Mouse (Mus musculus): ENCODE data around the gene Qrsl1. TPM values are rescaled to one million over a fixed set of nuclear protein-coding genes. Genes with fewer than 3 reads are reported as not detected.
"Not testable (repeated sequence)": the region's sequence is repeated elsewhere in the genome, so short reads cannot be mapped to it uniquely, and the experiment has no call there.

Qrsl1 gene
- 24.9 and 25.9 TPM in 2 replicates for polyA plus RNA-seq (2012; rRNA removed)

DNA sequence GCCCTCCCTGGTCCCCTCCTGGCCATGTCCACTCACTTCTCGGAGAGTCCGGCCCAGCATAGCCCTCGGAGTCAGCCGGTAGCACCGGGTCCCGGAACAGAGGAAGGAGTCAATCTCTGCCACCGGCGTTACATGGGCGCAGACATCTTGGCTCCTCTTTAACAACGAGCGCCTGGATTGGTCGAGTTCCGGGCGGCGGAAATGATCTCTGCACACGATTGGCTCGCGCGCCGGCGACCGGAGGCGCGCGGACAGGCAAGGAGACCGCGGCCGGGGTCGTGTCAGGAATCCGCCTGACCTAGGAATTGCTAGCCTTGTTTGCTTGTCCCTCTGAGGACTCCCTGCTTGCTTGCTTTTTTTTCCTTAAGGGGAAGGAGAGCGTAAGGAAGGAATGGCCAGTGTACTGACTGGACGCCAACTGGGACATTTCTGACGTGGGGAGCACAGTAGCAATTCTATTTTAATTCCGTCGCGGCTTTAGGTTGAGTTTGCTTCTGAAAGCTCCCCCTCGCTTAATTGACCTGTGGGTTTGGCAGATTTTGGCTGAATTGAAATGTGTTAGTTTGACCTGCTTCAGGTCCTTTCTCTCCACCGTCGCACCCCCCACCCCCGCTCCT is at the start of gene Qrsl1, which contains the start of gene Rtn4ip1:
Gene Qrsl1 (minus strand): TSS at position 168 of the 617 bp plus-strand sequence.
Gene Rtn4ip1 (plus strand): TSS at position 230 of the 617 bp plus-strand sequence.
- H3K27me3 ChIP-seq (ENCODE audit: control insufficient read depth, insufficient read depth, low read length): no peaks in the 10 kb centered on the region
- no peaks in the 10 kb centered on the region; the same call in none of the 2 replicates for H3K4me1 ChIP-seq (ENCODE audit: control insufficient read depth, insufficient read depth, low read length)
- peak within 1 kb of the TSS; percentile 94 for H3K27ac ChIP-seq (ENCODE audit: insufficient read depth, low read length)
- TF ChIP-seq CTCF (IDR thresholded peaks at IDR 0.05; ENCODE audit: borderline replicate concordance, insufficient read depth, low read depth, low read length): no peak
- peak; percentile 64; the same call in 1 of the 2 replicates for TF ChIP-seq POLR2A (IDR thresholded peaks at IDR 0.05; ENCODE audit: borderline replicate concordance, insufficient read depth, low read length)
- H3K4me3 ChIP-seq (replicated peaks; ENCODE audit: insufficient read depth, low read depth, low read length): peak within 1 kb of the TSS; percentile 100
- peak; percentile 94 to 96 for DNase-seq
- WGBS: under 1% methylated on average over 40 of the region's 40 CpGs

DNA sequence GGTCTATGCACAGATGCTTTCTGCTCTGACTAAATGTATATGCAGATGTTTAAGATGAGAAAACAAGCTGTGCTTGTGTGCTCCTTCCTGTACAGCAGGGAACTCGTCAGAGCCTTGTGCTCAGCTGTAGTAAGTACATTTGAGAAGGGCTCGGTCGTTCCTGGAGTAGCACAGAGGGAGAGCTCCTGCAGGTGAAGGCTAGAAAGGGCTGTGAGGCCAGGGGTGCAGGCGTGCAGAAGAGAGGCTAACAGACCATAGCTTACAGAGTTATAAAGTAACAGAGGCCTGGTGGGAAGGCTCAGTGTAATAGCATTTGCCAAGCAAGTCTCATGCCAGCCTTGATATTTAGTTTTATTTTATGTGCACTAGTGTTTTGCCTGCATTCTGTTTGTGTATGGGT is 43.9 kb upstream of the Qrsl1 start:
- TF ChIP-seq CTCF (IDR thresholded peaks at IDR 0.05; ENCODE audit: borderline replicate concordance, insufficient read depth, low read depth, low read length) (no peak), POLR2A (IDR thresholded peaks at IDR 0.05; ENCODE audit: borderline replicate concordance, insufficient read depth, low read length) (no peak)
- 90% methylated on average over 4 of the region's 4 CpGs for WGBS
- no peak for DNase-seq

DNA sequence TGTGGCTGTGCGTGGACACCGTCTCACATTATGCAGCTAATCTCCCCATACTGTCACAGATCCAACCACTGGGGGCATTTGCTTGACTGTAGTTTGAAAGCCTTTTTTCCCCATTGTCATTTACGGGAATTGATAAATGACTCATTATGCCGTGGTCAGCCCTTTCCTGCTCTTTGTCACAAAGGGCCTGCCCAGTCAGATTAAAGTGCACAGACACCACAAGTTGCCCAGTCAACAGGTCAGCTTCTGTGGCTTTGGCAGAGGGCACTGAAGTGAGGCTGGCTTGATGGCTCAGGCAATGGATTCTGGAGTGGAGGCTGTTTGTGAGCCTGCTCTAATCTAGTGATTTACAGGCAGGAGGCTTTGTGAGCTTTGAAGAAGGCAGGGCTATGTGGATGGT is 42.2 kb upstream of the Qrsl1 start:
- H3K27me3 ChIP-seq (ENCODE audit: control insufficient read depth, insufficient read depth, low read length): no peaks in the 10 kb centered on the region
- no peak for DNase-seq
- peaks cover 7% of the 10 kb centered on the region; the same call in 1 of the 2 replicates for H3K4me1 ChIP-seq (ENCODE audit: control insufficient read depth, insufficient read depth, low read length)
- H3K27ac ChIP-seq (ENCODE audit: insufficient read depth, low read length): no peak overlapping the region
- H3K4me3 ChIP-seq (replicated peaks; ENCODE audit: insufficient read depth, low read depth, low read length): no peak overlapping the region
- WGBS: 74% methylated on average over 4 of the region's 4 CpGs
- no peak for TF ChIP-seq POLR2A (IDR thresholded peaks at IDR 0.05; ENCODE audit: borderline replicate concordance, insufficient read depth, low read length)
- TF ChIP-seq CTCF (IDR thresholded peaks at IDR 0.05; ENCODE audit: borderline replicate concordance, insufficient read depth, low read depth, low read length): no peak

More for the DNA sequence above, 43.9 kb upstream of the Qrsl1 start:
- peaks cover 7% of the 10 kb centered on the region; the same call in 1 of the 2 replicates for H3K4me1 ChIP-seq (ENCODE audit: control insufficient read depth, insufficient read depth, low read length)
- no peak overlapping the region for H3K27ac ChIP-seq (ENCODE audit: insufficient read depth, low read length)
- H3K27me3 ChIP-seq (ENCODE audit: control insufficient read depth, insufficient read depth, low read length): no peaks in the 10 kb centered on the region
- H3K4me3 ChIP-seq (replicated peaks; ENCODE audit: insufficient read depth, low read depth, low read length): no peak overlapping the region

DNA sequence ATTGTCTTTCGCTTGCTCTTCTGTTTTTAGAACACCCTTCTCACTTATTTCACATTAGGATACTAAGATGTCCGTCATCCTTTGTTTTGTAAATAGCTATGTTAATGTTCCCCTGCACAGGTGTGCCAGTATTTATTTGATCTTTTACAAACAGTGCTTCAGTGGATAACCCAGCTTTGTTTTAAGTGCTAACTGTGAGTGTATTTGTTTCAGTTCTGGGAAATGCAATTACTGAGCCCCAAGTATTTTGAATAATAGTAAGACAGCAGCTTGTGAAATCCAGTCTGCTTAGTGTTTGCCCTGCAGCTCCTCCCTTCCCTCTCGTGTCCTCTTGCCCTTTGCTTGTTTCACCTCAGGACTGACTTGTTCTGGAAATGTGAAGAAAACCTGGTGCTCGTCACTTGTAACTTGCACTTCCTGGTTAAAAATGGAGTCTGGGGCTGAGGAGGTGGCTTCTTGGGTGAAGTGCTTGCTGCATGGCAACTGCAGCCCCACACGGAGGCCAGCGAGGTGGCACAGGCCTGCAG is 37.7 kb upstream of the Qrsl1 start:
- no peak overlapping the region for H3K4me3 ChIP-seq (replicated peaks; ENCODE audit: insufficient read depth, low read depth, low read length)

GRCm38 (mm10) chr10:43928596-43928995 is 27.1 kb upstream of the Qrsl1 start:
- Histone ChIP-seq H3K27me3 (ENCODE audit: control insufficient read depth, insufficient read depth, low read length) (no peaks in the 10 kb centered on the region), H3K4me1 (ENCODE audit: control insufficient read depth, insufficient read depth, low read length) (peaks cover 9% of the 10 kb centered on the region; the same call in 1 of the 2 replicates), H3K27ac (ENCODE audit: insufficient read depth, low read length) (no peak overlapping the region), H3K4me3 (replicated peaks; ENCODE audit: insufficient read depth, low read depth, low read length) (no peak overlapping the region)
- DNase-seq: peak; percentile 18 to 46
- 13% methylated on average over 5 of the region's 5 CpGs for WGBS
- TF ChIP-seq CTCF (IDR thresholded peaks at IDR 0.05; ENCODE audit: borderline replicate concordance, insufficient read depth, low read depth, low read length) (no peak), POLR2A (IDR thresholded peaks at IDR 0.05; ENCODE audit: borderline replicate concordance, insufficient read depth, low read length) (no peak)

More for the DNA sequence above, 37.7 kb upstream of the Qrsl1 start:
- H3K27ac ChIP-seq (ENCODE audit: insufficient read depth, low read length): no peak overlapping the region
- WGBS: 93% methylated on average over 6 of the region's 6 CpGs
- H3K27me3 ChIP-seq (ENCODE audit: control insufficient read depth, insufficient read depth, low read length): no peaks in the 10 kb centered on the region
- peaks cover 7% of the 10 kb centered on the region; the same call in 1 of the 2 replicates for H3K4me1 ChIP-seq (ENCODE audit: control insufficient read depth, insufficient read depth, low read length)
- TF ChIP-seq POLR2A (IDR thresholded peaks at IDR 0.05; ENCODE audit: borderline replicate concordance, insufficient read depth, low read length): no peak
- TF ChIP-seq CTCF (IDR thresholded peaks at IDR 0.05; ENCODE audit: borderline replicate concordance, insufficient read depth, low read depth, low read length): no peak
- DNase-seq: no peak

DNA sequence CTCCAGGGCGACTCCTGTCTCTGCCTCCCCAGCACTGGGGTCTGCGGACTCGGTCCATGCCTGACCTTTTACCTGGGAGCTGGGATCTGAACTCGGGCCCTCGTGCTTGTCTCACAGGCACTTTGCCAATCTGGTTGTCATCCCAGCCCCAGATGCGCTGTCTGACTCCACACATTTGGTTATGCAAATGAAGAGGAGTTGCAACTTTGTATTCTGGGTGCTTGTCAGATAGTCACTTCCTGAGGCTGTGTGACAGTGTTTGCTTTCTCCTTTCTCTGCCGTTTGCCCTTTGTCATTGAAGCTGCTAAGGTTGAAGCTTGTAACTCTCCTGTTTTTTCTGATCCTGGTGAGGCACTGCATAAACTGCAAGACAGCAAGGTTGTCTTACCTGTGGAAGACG is 26.2 kb upstream of the Qrsl1 start:
- Histone ChIP-seq H3K27ac (ENCODE audit: insufficient read depth, low read length) (no peak overlapping the region), H3K4me3 (replicated peaks; ENCODE audit: insufficient read depth, low read depth, low read length) (no peak overlapping the region), H3K27me3 (ENCODE audit: control insufficient read depth, insufficient read depth, low read length) (no peaks in the 10 kb centered on the region), H3K4me1 (ENCODE audit: control insufficient read depth, insufficient read depth, low read length) (peaks cover 9% of the 10 kb centered on the region; the same call in 1 of the 2 replicates)
- DNase-seq: no peak
- WGBS: 79% methylated on average over 8 of the region's 8 CpGs
- TF ChIP-seq CTCF (IDR thresholded peaks at IDR 0.05; ENCODE audit: borderline replicate concordance, insufficient read depth, low read depth, low read length): no peak
- no peak for TF ChIP-seq POLR2A (IDR thresholded peaks at IDR 0.05; ENCODE audit: borderline replicate concordance, insufficient read depth, low read length)

GRCm38 (mm10) chr10:43925776-43926175 is 24.2 kb upstream of the Qrsl1 start:
- 89% methylated on average over 9 of the region's 9 CpGs for WGBS
- not testable (repeated sequence) for H3K4me1 ChIP-seq (ENCODE audit: control insufficient read depth, insufficient read depth, low read length); H3K27ac ChIP-seq (ENCODE audit: insufficient read depth, low read length)

GRCm38 (mm10) chr10:43923096-43923495 is 21.6 kb upstream of the Qrsl1 start:
- TF ChIP-seq CTCF (IDR thresholded peaks at IDR 0.05; ENCODE audit: borderline replicate concordance, insufficient read depth, low read depth, low read length) (no peak), POLR2A (IDR thresholded peaks at IDR 0.05; ENCODE audit: borderline replicate concordance, insufficient read depth, low read length) (no peak)
- Histone ChIP-seq H3K27me3 (ENCODE audit: control insufficient read depth, insufficient read depth, low read length) (no peaks in the 10 kb centered on the region), H3K4me1 (ENCODE audit: control insufficient read depth, insufficient read depth, low read length) (peaks cover under 1% of the 10 kb centered on the region; the same call in 1 of the 2 replicates), H3K27ac (ENCODE audit: insufficient read depth, low read length) (no peak overlapping the region), H3K4me3 (replicated peaks; ENCODE audit: insufficient read depth, low read depth, low read length) (no peak overlapping the region)
- 97% methylated on average over 3 of the region's 3 CpGs for WGBS
- DNase-seq: no peak

More at GRCm38 (mm10) chr10:43925776-43926175, 24.2 kb upstream of the Qrsl1 start:
- DNase-seq; H3K4me3 ChIP-seq (replicated peaks; ENCODE audit: insufficient read depth, low read depth, low read length); H3K27me3 ChIP-seq (ENCODE audit: control insufficient read depth, insufficient read depth, low read length): not testable (repeated sequence)
